Mouse (Mus musculus): Measurements from ENCODE around the gene Rrn3. TPM values are rescaled to one million over a fixed set of nuclear protein-coding genes. Genes with fewer than 3 reads are reported as not detected.

Gene Rrn3
- polyA plus RNA-seq, 1 experiment from 2014 or later, result 76.6 TPM

- no peaks in the 10 kb centered on the region for H3K9me3 ChIP-seq (ENCODE audit: control insufficient read depth, low read length)
- no peak for ATAC-seq
- no peak overlapping the region for H3K27ac ChIP-seq (ENCODE audit: low read depth, low read length)
- no peak overlapping the region for H3K4me3 ChIP-seq (ENCODE audit: low read length)
- H3K4me1 ChIP-seq (ENCODE audit: control insufficient read depth, insufficient read depth, low read depth, low read length), result no peaks in the 10 kb centered on the region; the same call in 1 of the 2 replicates
- WGBS, result 90% methylated on average over 4 of the region's 4 CpGs
- no peaks in the 10 kb centered on the region for H3K27me3 ChIP-seq (replicated peaks; ENCODE audit: control insufficient read depth, insufficient read depth, low read length)
- peaks cover 23% of the 10 kb centered on the region for H3K36me3 ChIP-seq (ENCODE audit: control insufficient read depth, insufficient read depth, low read length)
- H3K9ac ChIP-seq (ENCODE audit: low read depth, low read length), result no peak overlapping the region
- no peak overlapping the region for H3K4me2 ChIP-seq (ENCODE audit: low read length)
Measured at GRCm38 (mm10) chr16:13826511-13826910, 46.0 kb downstream of the Rrn3 start.

GRCm38 (mm10) chr16:13830444-13830843 is 49.9 kb downstream of the Rrn3 start:
- no peaks in the 10 kb centered on the region for H3K27me3 ChIP-seq (replicated peaks; ENCODE audit: control insufficient read depth, insufficient read depth, low read length)
- no peak overlapping the region for H3K9ac ChIP-seq (ENCODE audit: low read depth, low read length)
- H3K4me2 ChIP-seq (ENCODE audit: low read length), result no peak overlapping the region
- no peaks in the 10 kb centered on the region for H3K9me3 ChIP-seq (ENCODE audit: control insufficient read depth, low read length)
- no peak overlapping the region for H3K4me3 ChIP-seq (ENCODE audit: low read length)
- H3K4me1 ChIP-seq (ENCODE audit: control insufficient read depth, insufficient read depth, low read depth, low read length), result no peaks in the 10 kb centered on the region
- no peak overlapping the region for H3K27ac ChIP-seq (ENCODE audit: low read depth, low read length)
- peaks cover 40% of the 10 kb centered on the region for H3K36me3 ChIP-seq (ENCODE audit: control insufficient read depth, insufficient read depth, low read length)
- WGBS, result 86% methylated on average over 10 of the region's 10 CpGs
- ATAC-seq, result no peak

DNA sequence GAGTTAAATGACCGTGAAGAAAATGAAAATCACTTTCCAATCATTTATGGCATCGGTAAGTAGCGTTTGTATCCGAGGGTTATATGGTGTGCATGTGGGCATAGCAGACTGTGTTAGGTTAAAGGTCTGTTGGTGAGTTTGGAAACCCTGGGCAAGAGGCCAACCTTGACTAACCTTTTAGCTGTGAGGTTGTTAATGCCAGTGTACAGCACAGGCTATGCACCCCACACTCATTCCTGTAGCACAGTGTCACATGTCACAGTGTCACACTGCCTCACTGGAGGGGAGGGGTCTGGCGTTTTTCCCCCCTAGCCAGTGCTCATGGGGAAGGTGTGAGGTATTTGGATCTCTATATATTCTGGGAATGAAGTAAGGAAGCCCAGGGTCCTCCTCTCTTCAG is 51.1 kb downstream of the Rrn3 start:
- ATAC-seq, result no peak
- H3K4me2 ChIP-seq (ENCODE audit: low read length), result no peak overlapping the region

DNA sequence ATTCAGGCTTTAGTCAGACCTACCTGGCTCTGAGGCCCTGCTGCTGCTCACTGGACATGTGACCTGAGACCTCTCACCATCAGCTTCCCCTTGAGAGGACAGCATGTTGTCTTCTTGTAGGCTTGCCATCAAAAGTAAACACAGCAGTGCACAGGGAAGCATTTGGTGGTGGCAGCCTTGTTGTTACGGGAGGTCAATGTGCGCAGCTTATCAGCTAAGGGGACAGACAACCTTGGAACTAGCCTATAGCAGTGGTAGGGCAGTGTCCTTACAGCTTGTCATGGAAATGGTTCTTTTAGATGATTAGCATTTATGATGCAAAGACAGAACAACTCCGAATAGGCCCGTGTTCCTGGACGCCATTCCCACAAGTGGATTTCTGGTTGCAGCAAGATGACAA is 53.9 kb downstream of the Rrn3 start:
- Histone ChIP-seq H3K36me3 (ENCODE audit: control insufficient read depth, insufficient read depth, low read length) (peaks cover 64% of the 10 kb centered on the region), H3K27ac (ENCODE audit: low read depth, low read length) (no peak overlapping the region), H3K27me3 (replicated peaks; ENCODE audit: control insufficient read depth, insufficient read depth, low read length) (no peaks in the 10 kb centered on the region), H3K9ac (ENCODE audit: low read depth, low read length) (no peak overlapping the region), H3K4me1 (ENCODE audit: control insufficient read depth, insufficient read depth, low read depth, low read length) (no peaks in the 10 kb centered on the region), H3K9me3 (ENCODE audit: control insufficient read depth, low read length) (no peaks in the 10 kb centered on the region), H3K4me3 (ENCODE audit: low read length) (no peak overlapping the region), H3K4me2 (ENCODE audit: low read length) (no peak overlapping the region)
- 96% methylated on average over 5 of the region's 5 CpGs for WGBS
- ATAC-seq, result no peak

More for the DNA sequence above, 51.1 kb downstream of the Rrn3 start:
- 89% methylated on average over 5 of the region's 5 CpGs for WGBS
- H3K4me3 ChIP-seq (ENCODE audit: low read length), result no peak overlapping the region
- H3K36me3 ChIP-seq (ENCODE audit: control insufficient read depth, insufficient read depth, low read length), result peaks cover 51% of the 10 kb centered on the region
- no peak overlapping the region for H3K27ac ChIP-seq (ENCODE audit: low read depth, low read length)
- no peak overlapping the region for H3K9ac ChIP-seq (ENCODE audit: low read depth, low read length)
- no peaks in the 10 kb centered on the region for H3K27me3 ChIP-seq (replicated peaks; ENCODE audit: control insufficient read depth, insufficient read depth, low read length)
- H3K9me3 ChIP-seq (ENCODE audit: control insufficient read depth, low read length), result no peaks in the 10 kb centered on the region
- no peaks in the 10 kb centered on the region for H3K4me1 ChIP-seq (ENCODE audit: control insufficient read depth, insufficient read depth, low read depth, low read length)

DNA sequence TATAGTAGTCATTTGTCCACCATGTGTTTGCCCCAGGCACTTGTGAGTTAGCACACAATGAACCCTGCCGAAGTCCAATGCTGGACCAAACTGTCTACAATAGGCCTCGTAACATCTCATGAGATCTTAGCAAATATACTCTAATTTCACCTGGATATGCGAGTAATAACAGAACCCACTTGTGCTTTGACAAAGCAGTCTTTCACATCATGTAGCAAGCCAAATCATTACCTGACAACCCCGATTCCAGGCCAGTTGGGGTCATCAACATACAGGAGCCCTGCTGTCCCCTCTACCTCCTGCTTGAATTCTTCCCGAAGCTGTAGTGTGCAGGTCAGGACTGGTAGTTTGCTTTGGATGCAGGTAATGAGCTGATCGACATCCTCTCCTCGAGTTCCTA is 59.5 kb downstream of the Rrn3 start:
- ATAC-seq, result no peak
- 94% methylated on average over 7 of the region's 7 CpGs for WGBS
- H3K4me1 ChIP-seq (ENCODE audit: control insufficient read depth, insufficient read depth, low read depth, low read length), result no peaks in the 10 kb centered on the region

GRCm38 (mm10) chr16:13840956-13841355 is 60.4 kb downstream of the Rrn3 start:
- H3K9ac ChIP-seq (ENCODE audit: low read depth, low read length), result no peak overlapping the region
- no peaks in the 10 kb centered on the region for H3K27me3 ChIP-seq (replicated peaks; ENCODE audit: control insufficient read depth, insufficient read depth, low read length)
- H3K27ac ChIP-seq (ENCODE audit: low read depth, low read length), result no peak overlapping the region
- H3K9me3 ChIP-seq (ENCODE audit: control insufficient read depth, low read length), result no peaks in the 10 kb centered on the region
- 93% methylated on average over 3 of the region's 3 CpGs for WGBS
- H3K4me2 ChIP-seq (ENCODE audit: low read length), result no peak overlapping the region
- H3K4me1 ChIP-seq (ENCODE audit: control insufficient read depth, insufficient read depth, low read depth, low read length), result no peaks in the 10 kb centered on the region
- H3K4me3 ChIP-seq (ENCODE audit: low read length), result no peak overlapping the region
- peaks cover 57% of the 10 kb centered on the region for H3K36me3 ChIP-seq (ENCODE audit: control insufficient read depth, insufficient read depth, low read length)
- ATAC-seq, result no peak

More for the DNA sequence above, 59.5 kb downstream of the Rrn3 start:
- Histone ChIP-seq H3K4me3 (ENCODE audit: low read length) (no peak overlapping the region), H3K27me3 (replicated peaks; ENCODE audit: control insufficient read depth, insufficient read depth, low read length) (no peaks in the 10 kb centered on the region), H3K4me2 (ENCODE audit: low read length) (no peak overlapping the region), H3K36me3 (ENCODE audit: control insufficient read depth, insufficient read depth, low read length) (peaks cover 60% of the 10 kb centered on the region), H3K27ac (ENCODE audit: low read depth, low read length) (no peak overlapping the region), H3K9me3 (ENCODE audit: control insufficient read depth, low read length) (no peaks in the 10 kb centered on the region), H3K9ac (ENCODE audit: low read depth, low read length) (no peak overlapping the region)

GRCm38 (mm10) chr16:13845031-13845430 is 64.5 kb downstream of the Rrn3 start:
- Histone ChIP-seq H3K4me1 (ENCODE audit: control insufficient read depth, insufficient read depth, low read depth, low read length) (no peaks in the 10 kb centered on the region), H3K4me3 (ENCODE audit: low read length) (no peak overlapping the region), H3K4me2 (ENCODE audit: low read length) (no peak overlapping the region), H3K36me3 (ENCODE audit: control insufficient read depth, insufficient read depth, low read length) (peaks cover 25% of the 10 kb centered on the region), H3K27ac (ENCODE audit: low read depth, low read length) (no peak overlapping the region), H3K27me3 (replicated peaks; ENCODE audit: control insufficient read depth, insufficient read depth, low read length) (no peaks in the 10 kb centered on the region), H3K9me3 (ENCODE audit: control insufficient read depth, low read length) (no peaks in the 10 kb centered on the region), H3K9ac (ENCODE audit: low read depth, low read length) (no peak overlapping the region)
- whole genome bisulfite sequencing, result 96% methylated on average over 5 of the region's 5 CpGs
- no peak for ATAC-seq

GRCm38 (mm10) chr16:13846675-13847074 is 66.2 kb downstream of the Rrn3 start:
- H3K4me2 ChIP-seq (ENCODE audit: low read length), result no peak overlapping the region
- peaks cover 24% of the 10 kb centered on the region for H3K36me3 ChIP-seq (ENCODE audit: control insufficient read depth, insufficient read depth, low read length)
- H3K4me1 ChIP-seq (ENCODE audit: control insufficient read depth, insufficient read depth, low read depth, low read length), result no peaks in the 10 kb centered on the region
- WGBS, result 92% methylated on average over 1 of the region's 1 CpGs
- H3K4me3 ChIP-seq (ENCODE audit: low read length), result no peak overlapping the region
- H3K27me3 ChIP-seq (replicated peaks; ENCODE audit: control insufficient read depth, insufficient read depth, low read length), result no peaks in the 10 kb centered on the region
- H3K9ac ChIP-seq (ENCODE audit: low read depth, low read length), result no peak overlapping the region
- no peak overlapping the region for H3K27ac ChIP-seq (ENCODE audit: low read depth, low read length)
- no peaks in the 10 kb centered on the region for H3K9me3 ChIP-seq (ENCODE audit: control insufficient read depth, low read length)
- ATAC-seq, result no peak

DNA sequence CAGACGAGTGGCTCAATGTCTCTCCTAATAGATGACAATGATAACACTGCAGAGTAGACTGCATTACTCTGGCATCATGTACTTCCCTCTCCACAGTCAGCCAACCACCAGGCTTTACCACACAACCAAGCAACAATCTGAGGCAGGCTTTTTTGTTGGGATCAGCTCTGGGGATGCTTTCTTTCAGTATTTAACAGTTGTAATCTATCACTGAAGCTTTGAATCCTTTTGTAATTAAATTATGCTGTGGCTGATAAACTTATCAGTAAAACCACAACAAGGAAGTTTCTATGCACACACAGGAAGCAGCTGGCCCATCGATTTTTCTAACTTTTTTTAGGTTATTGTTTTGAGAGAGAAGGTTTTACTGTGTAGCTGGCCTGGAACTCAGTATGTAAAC is 67.8 kb downstream of the Rrn3 start:
- Histone ChIP-seq H3K4me1 (ENCODE audit: control insufficient read depth, insufficient read depth, low read depth, low read length) (no peaks in the 10 kb centered on the region), H3K27ac (ENCODE audit: low read depth, low read length) (no peak overlapping the region), H3K4me2 (ENCODE audit: low read length) (no peak overlapping the region), H3K27me3 (replicated peaks; ENCODE audit: control insufficient read depth, insufficient read depth, low read length) (no peaks in the 10 kb centered on the region), H3K36me3 (ENCODE audit: control insufficient read depth, insufficient read depth, low read length) (peaks cover 20% of the 10 kb centered on the region), H3K4me3 (ENCODE audit: low read length) (no peak overlapping the region), H3K9ac (ENCODE audit: low read depth, low read length) (no peak overlapping the region), H3K9me3 (ENCODE audit: control insufficient read depth, low read length) (no peaks in the 10 kb centered on the region)
- no peak for ATAC-seq
- 84% methylated on average over 2 of the region's 2 CpGs for WGBS

DNA sequence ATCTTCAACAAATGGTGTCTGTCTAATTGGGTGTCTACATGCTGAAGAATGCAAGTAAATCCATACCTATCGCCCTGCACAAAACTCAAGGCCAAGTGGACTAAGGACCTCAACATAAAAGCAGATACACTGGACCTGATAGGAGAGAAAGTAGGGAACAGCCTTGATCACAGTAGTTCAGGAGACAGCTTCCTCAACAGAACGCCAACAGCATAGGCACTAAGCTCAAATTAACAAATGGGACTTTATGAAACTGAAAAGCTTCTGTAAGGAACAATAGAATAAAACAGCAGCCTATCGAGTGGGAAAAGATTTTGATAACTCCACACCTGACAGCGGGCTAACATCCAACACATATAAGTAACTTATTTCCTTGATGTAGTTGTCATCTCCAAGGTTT is 70.9 kb downstream of the Rrn3 start:
- ATAC-seq, result no peak

More for the DNA sequence above, 70.9 kb downstream of the Rrn3 start:
- Histone ChIP-seq H3K36me3 (ENCODE audit: control insufficient read depth, insufficient read depth, low read length) (peaks cover 9% of the 10 kb centered on the region), H3K4me3 (ENCODE audit: low read length) (no peak overlapping the region), H3K27ac (ENCODE audit: low read depth, low read length) (no peak overlapping the region), H3K9ac (ENCODE audit: low read depth, low read length) (no peak overlapping the region), H3K27me3 (replicated peaks; ENCODE audit: control insufficient read depth, insufficient read depth, low read length) (no peaks in the 10 kb centered on the region), H3K9me3 (ENCODE audit: control insufficient read depth, low read length) (no peaks in the 10 kb centered on the region), H3K4me1 (ENCODE audit: control insufficient read depth, insufficient read depth, low read depth, low read length) (no peaks in the 10 kb centered on the region), H3K4me2 (ENCODE audit: low read length) (no peak overlapping the region)
- WGBS, result 96% methylated on average over 4 of the region's 4 CpGs

Measured in hindbrain, embryonic 16.5 days (tissue).